Mouse (Mus musculus) bone marrow macrophage, adult 2 months (primary cell): ENCODE measurements around the gene Mfsd2a.

Experiments
- CTCF ChIP-seq: IDR thresholded peaks from 2 replicates; pipeline ENCODE4 v1.5.1; 2012; ENCODE audit warnings: low read depth, mild to moderate bottlenecking, low read length, moderate library complexity
- POLR2A ChIP-seq: IDR thresholded peaks from 2 replicates; pipeline ENCODE4 v1.6.1; 2012; ENCODE audit warnings: mild to moderate bottlenecking, low read depth, low read length, borderline replicate concordance

- TF ChIP-seq POLR2A (no peak), CTCF (no peak)
Measured at GRCm38 (mm10) chr4:122955412-122956136, 5.4 kb downstream of the Mfsd2a start.
